Mouse (Mus musculus): ENCODE results near the gene Tdrd12. TPM values are rescaled to one million over a fixed set of nuclear protein-coding genes. Genes with fewer than 3 reads are reported as not detected.

Tdrd12 gene
- polyA plus RNA-seq, 1 experiment from 2014 or later: 0.11 TPM

Other genes with a start within 250 kb of the Tdrd12 start
- 19.6 and 19.9 TPM in 2 replicates for gene Gpatch1, start 219.3 kb downstream of the Tdrd12 start, polyA plus RNA-seq (2016; fragmentation: Nextera tagmentation; extraction: Ambion mirVana)
- 1.4 and 1.5 TPM in 2 replicates for gene Rhpn2, start 203.6 kb downstream of the Tdrd12 start, polyA plus RNA-seq (2016; fragmentation: Nextera tagmentation; extraction: Ambion mirVana)
- gene Faap24, start 140.9 kb downstream of the Tdrd12 start, polyA plus RNA-seq (2016; fragmentation: Nextera tagmentation; extraction: Ambion mirVana): 21.7 and 22.9 TPM in 2 replicates
- 49.2 and 52.1 TPM in 2 replicates for gene Cep89, start 140.7 kb downstream of the Tdrd12 start, polyA plus RNA-seq (2016; fragmentation: Nextera tagmentation; extraction: Ambion mirVana)
- gene Slc7a9, start 88.9 kb downstream of the Tdrd12 start, polyA plus RNA-seq (2016; fragmentation: Nextera tagmentation; extraction: Ambion mirVana): 0.13 TPM in 1 of 2 replicates, not detected in the other
- 40.4 and 43.5 TPM in 2 replicates for gene Nudt19, start 18.6 kb upstream of the Tdrd12 start, polyA plus RNA-seq (2016; fragmentation: Nextera tagmentation; extraction: Ambion mirVana)
- gene Rgs9bp, start 47.8 kb upstream of the Tdrd12 start, polyA plus RNA-seq (2016; fragmentation: Nextera tagmentation; extraction: Ambion mirVana): 0.11 and 0.26 TPM in 2 replicates
- gene Ankrd27, start 48.5 kb upstream of the Tdrd12 start, polyA plus RNA-seq (2016; fragmentation: Nextera tagmentation; extraction: Ambion mirVana): 30.7 and 32.4 TPM in 2 replicates
- 264 and 277 TPM in 2 replicates for gene Pdcd5, start 109.8 kb upstream of the Tdrd12 start, polyA plus RNA-seq (2016; fragmentation: Nextera tagmentation; extraction: Ambion mirVana)
- 39.2 and 44.8 TPM in 2 replicates for gene Dpy19l3, start 216.7 kb upstream of the Tdrd12 start, polyA plus RNA-seq (2016; fragmentation: Nextera tagmentation; extraction: Ambion mirVana)

Measured in midbrain, embryonic 12.5 days (tissue).